Mouse (Mus musculus) G1E (cell line): ENCODE measurements around the gene Ryr1. TPM values are rescaled to one million over a fixed set of nuclear protein-coding genes. Genes with fewer than 3 reads are reported as not detected.

Source experiments
- ATAC-seq: 2 replicates; pipeline ENCODE4 v1.8.0; 2016; ENCODE audit warnings: mild to moderate bottlenecking; ENCODE audit not compliant: insufficient number of reproducible peaks, poor library complexity, low FRiP score, severe bottlenecking; ENCODE audit errors: extremely low read depth
- DNase-seq: peaks from one replicate; pipeline ENCODE4 v3.0.0; 2012; ENCODE audit warnings: low spot score
- H3K27me3 ChIP-seq: 2 replicates; pipeline ENCODE4 v1.6.1; 2012; ENCODE audit warnings: mild to moderate bottlenecking, low read length, inconsistent platforms; ENCODE audit not compliant: insufficient read depth
- H3K36me3 ChIP-seq: replicated peaks from 2 replicates; pipeline ENCODE3; 2012; ENCODE audit warnings: mild to moderate bottlenecking, inconsistent platforms
- H3K4me1 ChIP-seq: 2 replicates; pipeline ENCODE4 v1.6.1; 2012; ENCODE audit warnings: low read depth, low read length, inconsistent platforms, mixed read lengths; ENCODE audit not compliant: insufficient read depth
- H3K4me3 ChIP-seq: 2 replicates; pipeline ENCODE4 v1.5.1; 2012; ENCODE audit warnings: low read depth, mild to moderate bottlenecking, inconsistent platforms, low read length, moderate library complexity, mixed read lengths
- H3K9me3 ChIP-seq: replicated peaks from 2 replicates; pipeline ENCODE4 v1.6.1; 2012; ENCODE audit warnings: inconsistent platforms
- CTCF ChIP-seq: IDR thresholded peaks from 2 replicates; pipeline ENCODE4 v1.5.1; 2012; ENCODE audit warnings: low read depth, low read length, inconsistent platforms, mixed read lengths
- GATA1 ChIP-seq: IDR thresholded peaks from 2 replicates; pipeline ENCODE4 v1.6.1; 2012; ENCODE audit warnings: borderline replicate concordance, low read length, inconsistent platforms, mixed read lengths
- GATA2 ChIP-seq: IDR thresholded peaks from 2 replicates; pipeline ENCODE4 v1.6.1; 2012; ENCODE audit warnings: low read depth, low read length, inconsistent platforms, borderline replicate concordance
- POLR2AphosphoS5 ChIP-seq: IDR thresholded peaks from 2 replicates; pipeline ENCODE4 v1.6.1; 2012; ENCODE audit warnings: low read depth, low read length, inconsistent platforms; ENCODE audit not compliant: insufficient replicate concordance
- TAL1 ChIP-seq: conservative IDR thresholded peaks from 2 replicates; pipeline ENCODE4 v1.6.1; 2012; ENCODE audit warnings: low read depth, low read length, inconsistent platforms, mixed read lengths
- polyA plus RNA-seq: library from polyadenylated mRNA; stranded (reverse); fragments of >175 nt; gene quantifications from 2 replicates; pipeline ENCODE4 v1.2.3, GENCODE M21; 2012
- total RNA-seq, 2 experiments: library from RNA; stranded (forward) in 1 of 2; stranded (reverse) in 1 of 2; fragments of 200-1000 nt in 1 of 2; fragments of >200 nt in 1 of 2; fragmentation: Nextera tagmentation in 1 of 2; gene quantifications; 2 replicates each; pipeline ENCODE4 v1.2.3; 2014 to 2017

The Ryr1 gene
- total and polyA plus RNA-seq, 3 experiments = under 0.01 to 0.38 (median 0.30) TPM

GRCm38 (mm10) chr7:29158264-29158663 is 33.3 kb upstream of the Ryr1 start:
- Histone ChIP-seq H3K4me1 (peaks cover 34% of the 10 kb centered on the region), H3K9me3 (peaks cover 6% of the 10 kb centered on the region), H3K27me3 (peaks cover 39% of the 10 kb centered on the region), H3K36me3 (peaks cover 19% of the 10 kb centered on the region), H3K4me3 (no peak overlapping the region)
- no peak for TF ChIP-seq GATA2
- TF ChIP-seq TAL1 = no peak
- no peak for TF ChIP-seq CTCF
- TF ChIP-seq POLR2AphosphoS5 = no peak
- TF ChIP-seq GATA1 = no peak
- DNase-seq (no peak), ATAC-seq (no peak)

GRCm38 (mm10) chr7:29155838-29156782 is 31.1 kb upstream of the Ryr1 start, which contains the start of gene Fam98c:
Gene Fam98c, minus strand, starts transcription at chr7:29156234.
- H3K36me3 ChIP-seq = peaks cover 29% of the 10 kb centered on the region
- H3K4me1 ChIP-seq = peaks cover 25% of the 10 kb centered on the region
- H3K27me3 ChIP-seq = peaks cover 29% of the 10 kb centered on the region
- peaks cover 6% of the 10 kb centered on the region for H3K9me3 ChIP-seq
- TF ChIP-seq TAL1 (no peak), GATA1 (no peak), GATA2 (no peak), CTCF (no peak), POLR2AphosphoS5 (no peak)
- ATAC-seq (peak; percentile 87), DNase-seq (peak; percentile 91)
- peak within 1 kb of the TSS; percentile 97 for H3K4me3 ChIP-seq

- peaks cover 29% of the 10 kb centered on the region for H3K36me3 ChIP-seq
- peaks cover 25% of the 10 kb centered on the region for H3K4me1 ChIP-seq
- H3K27me3 ChIP-seq = peaks cover 28% of the 10 kb centered on the region
- DNase-seq = peak; percentile 97
- TF ChIP-seq TAL1 = no peak
- TF ChIP-seq GATA1 = no peak
- TF ChIP-seq CTCF = no peak
- no peak for TF ChIP-seq POLR2AphosphoS5
- no peak for TF ChIP-seq GATA2
- H3K4me3 ChIP-seq = peak overlapping the region; percentile 97
- peaks cover 6% of the 10 kb centered on the region for H3K9me3 ChIP-seq
- ATAC-seq = peak; percentile 36
Measured at GRCm38 (mm10) chr7:29155196-29155837, 30.3 kb upstream of the Ryr1 start.

GRCm38 (mm10) chr7:29154018-29154720 is 29.2 kb upstream of the Ryr1 start:
- Histone ChIP-seq H3K36me3 (peaks cover 29% of the 10 kb centered on the region), H3K9me3 (peaks cover 6% of the 10 kb centered on the region), H3K27me3 (peaks cover 28% of the 10 kb centered on the region), H3K4me1 (peaks cover 28% of the 10 kb centered on the region), H3K4me3 (no peak overlapping the region)
- no peak for ATAC-seq
- no peak for DNase-seq
- TF ChIP-seq POLR2AphosphoS5 (no peak), TAL1 (no peak), CTCF (no peak)

GRCm38 (mm10) chr7:29151486-29151885 is 26.5 kb upstream of the Ryr1 start:
- DNase-seq (no peak), ATAC-seq (no peak)
- Histone ChIP-seq H3K9me3 (peaks cover 6% of the 10 kb centered on the region), H3K4me1 (peaks cover 34% of the 10 kb centered on the region), H3K27me3 (peaks cover 23% of the 10 kb centered on the region), H3K36me3 (peaks cover 29% of the 10 kb centered on the region), H3K4me3 (no peak overlapping the region)
- TF ChIP-seq POLR2AphosphoS5 (no peak), GATA1 (no peak), CTCF (no peak), TAL1 (no peak), GATA2 (no peak)

GRCm38 (mm10) chr7:29148771-29149170 is 23.8 kb upstream of the Ryr1 start:
- Histone ChIP-seq H3K27me3 (peaks cover 23% of the 10 kb centered on the region), H3K36me3 (peaks cover 15% of the 10 kb centered on the region), H3K9me3 (no peaks in the 10 kb centered on the region), H3K4me1 (peaks cover 43% of the 10 kb centered on the region), H3K4me3 (no peak overlapping the region)
- DNase-seq (no peak), ATAC-seq (no peak)
- no peak for TF ChIP-seq TAL1
- TF ChIP-seq CTCF = no peak
- no peak for TF ChIP-seq POLR2AphosphoS5
- no peak for TF ChIP-seq GATA1
- no peak for TF ChIP-seq GATA2
